Mouse (Mus musculus) cerebellum, postnatal 25 days (tissue): Measurements from ENCODE around the gene Fgf15.
A peak's percentile ranks its signal among the peaks of the same experiment; 100 is the strongest.

Source experiments
- DNase-seq, 2 experiments: peaks; one replicate each; pipeline ENCODE4 v3.0.0; 2021; ENCODE audit warnings: mixed read lengths in 2 of 2

Gene Fgf15

GRCm38 (mm10) chr7:144932389-144932937 is 36.1 kb downstream of the Fgf15 start:
- DNase-seq: peak; percentile 56 to 63

GRCm38 (mm10) chr7:144933336-144933735 is 37.0 kb downstream of the Fgf15 start:
- no peak for DNase-seq

- DNase-seq: peak in 1 of 2 experiments; percentile 19
These were observed 37.5 kb downstream of the Fgf15 start for GRCm38 (mm10) chr7:144933796-144934195.

GRCm38 (mm10) chr7:144934901-144935300 is 38.6 kb downstream of the Fgf15 start:
- DNase-seq: no peak

GRCm38 (mm10) chr7:144935563-144935962 is 39.2 kb downstream of the Fgf15 start:
- DNase-seq: peak; percentile 75 to 86

- peak; percentile 20 to 21 for DNase-seq
These were observed 40.1 kb downstream of the Fgf15 start for GRCm38 (mm10) chr7:144936311-144936880.

- DNase-seq: peak; percentile 95 to 97
These were observed 41.2 kb downstream of the Fgf15 start for GRCm38 (mm10) chr7:144937490-144937889.

- peak; percentile 43 to 63 for DNase-seq
These were observed 41.7 kb downstream of the Fgf15 start for GRCm38 (mm10) chr7:144937899-144938517.

GRCm38 (mm10) chr7:144938661-144939343 is 42.5 kb downstream of the Fgf15 start:
- DNase-seq: peak; percentile 29 to 40

- peak; percentile 62 to 72 for DNase-seq
These were observed 43.1 kb downstream of the Fgf15 start, which contains the start of gene Ccnd1 for GRCm38 (mm10) chr7:144939344-144940002. TSS of gene Ccnd1 (minus strand) at chr7:144939925.

GRCm38 (mm10) chr7:144940003-144940571 is 43.8 kb downstream of the Fgf15 start:
- peak in 1 of 2 experiments; percentile 28 for DNase-seq

GRCm38 (mm10) chr7:144940585-144940984 is 44.3 kb downstream of the Fgf15 start:
- DNase-seq: no peak

GRCm38 (mm10) chr7:144941242-144941831 is 45.0 kb downstream of the Fgf15 start:
- peak; percentile 49 to 59 for DNase-seq

GRCm38 (mm10) chr7:144942071-144942743 is 45.9 kb downstream of the Fgf15 start:
- DNase-seq: peak in 1 of 2 experiments; percentile 20

- DNase-seq: peak in 1 of 2 experiments; percentile 20
These were observed 46.4 kb downstream of the Fgf15 start for GRCm38 (mm10) chr7:144942744-144943135.

- DNase-seq: peak; percentile 69 to 84
These were observed 46.9 kb downstream of the Fgf15 start for GRCm38 (mm10) chr7:144943254-144943653.
